Mouse (Mus musculus): ENCODE data around the gene Btbd35f10.
"Not testable (repeated sequence)": the region's sequence is repeated elsewhere in the genome, so short reads cannot be mapped to it uniquely, and the experiment has no call there.

Btbd35f10 gene

DNA sequence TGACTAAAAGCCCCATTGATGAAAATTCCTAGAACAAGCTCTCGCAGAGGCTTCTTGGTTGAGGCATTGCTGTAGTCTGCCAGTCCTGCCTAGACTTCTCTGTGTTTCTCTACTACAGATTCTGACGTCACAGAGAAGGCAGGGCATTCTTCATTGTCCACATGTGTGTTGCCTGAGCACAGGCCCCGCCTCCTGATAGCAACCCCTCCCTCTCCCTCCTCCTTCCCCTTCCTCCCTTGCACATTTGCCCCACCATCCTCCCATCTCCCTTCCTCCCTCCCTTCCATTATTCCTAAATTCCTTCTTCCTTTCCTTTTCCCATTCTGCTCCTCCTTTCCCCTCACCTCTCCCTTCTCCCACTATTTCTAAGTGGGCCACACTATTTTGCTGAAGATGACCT lies at the start of gene Btbd35f10:
Btbd35f10 (minus strand) TSS at position 101 of the 400 bp plus-strand sequence.
- DNase-seq (ENCODE audit: low read depth, low spot score) = not testable (repeated sequence)
